Mouse (Mus musculus) urinary bladder, adult 18-20 months (tissue): ENCODE measurements around the gene Atf7.
"Not testable (repeated sequence)": the region's sequence is repeated elsewhere in the genome, so short reads cannot be mapped to it uniquely, and the experiment has no call there.

Experiments used
- DNase-seq, 2 experiments: peaks; one replicate each; pipeline ENCODE4 v3.0.0; 2022; ENCODE audit warnings: low spot score in 2 of 2, mixed read lengths in 2 of 2

Gene Atf7

DNA sequence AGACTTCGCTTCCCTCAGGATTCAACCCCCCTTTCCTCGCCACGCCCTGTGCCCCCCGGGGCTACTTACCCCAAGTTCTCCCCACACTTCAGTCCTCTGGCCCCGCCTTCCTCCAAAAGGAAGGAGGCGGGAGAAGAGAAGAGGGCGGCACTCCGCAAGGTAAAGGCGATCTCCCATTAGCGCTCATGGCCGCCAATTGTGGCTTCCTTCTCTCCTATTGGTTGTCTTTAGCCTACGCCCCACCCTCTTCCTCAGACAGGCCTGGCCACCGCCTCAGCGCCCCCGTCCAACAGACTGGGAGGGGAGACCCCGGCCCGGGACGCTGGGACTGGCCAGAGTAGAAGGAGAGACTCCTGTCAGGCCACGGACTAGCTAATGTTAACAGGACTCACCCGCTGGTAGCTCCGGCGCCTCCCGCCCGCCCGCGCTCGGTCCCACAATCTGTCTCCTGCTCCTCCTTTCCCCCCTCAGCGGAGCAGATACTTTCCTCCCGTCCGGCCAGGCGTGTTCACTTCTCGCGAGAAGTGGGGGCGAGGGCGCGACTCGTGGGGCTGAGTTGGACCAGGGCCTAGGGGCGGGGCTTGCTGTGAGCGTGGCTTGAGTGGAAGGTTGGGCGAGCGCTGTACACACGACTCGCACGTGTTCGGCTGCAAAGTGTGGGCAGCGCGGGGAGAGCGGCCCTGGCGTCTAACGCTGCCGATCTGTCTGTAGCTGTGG, at the start of gene Atf7, which contains the start of gene Gm28047:
Atf7 (minus strand) TSS at position 495 of the 717 bp plus-strand sequence.
Gm28047 (minus strand) TSS at position 98 of the 717 bp plus-strand sequence.
- peak; percentile 99 for DNase-seq

DNA sequence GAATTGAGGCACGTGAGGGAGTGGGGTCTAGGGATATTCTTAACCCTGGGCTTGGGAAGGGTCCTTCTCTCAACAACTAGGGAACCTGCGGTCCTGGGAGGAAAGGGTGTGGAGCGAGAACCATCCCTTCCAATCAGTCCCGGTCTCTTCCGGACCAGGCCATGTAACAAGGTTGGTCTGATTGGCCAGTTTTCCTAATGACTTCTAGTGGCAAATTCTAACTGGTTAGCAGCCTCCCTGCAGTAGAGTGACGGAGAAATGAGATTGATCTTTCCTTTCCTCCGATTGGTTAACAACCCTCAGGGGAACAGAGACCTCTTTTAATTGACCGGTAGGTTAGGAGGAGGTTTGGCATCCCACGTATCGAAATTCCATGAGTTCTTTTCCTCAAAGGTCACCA, 48.3 kb upstream of the Atf7 start:
- DNase-seq = peak in 1 of 2 experiments; percentile 12

DNA sequence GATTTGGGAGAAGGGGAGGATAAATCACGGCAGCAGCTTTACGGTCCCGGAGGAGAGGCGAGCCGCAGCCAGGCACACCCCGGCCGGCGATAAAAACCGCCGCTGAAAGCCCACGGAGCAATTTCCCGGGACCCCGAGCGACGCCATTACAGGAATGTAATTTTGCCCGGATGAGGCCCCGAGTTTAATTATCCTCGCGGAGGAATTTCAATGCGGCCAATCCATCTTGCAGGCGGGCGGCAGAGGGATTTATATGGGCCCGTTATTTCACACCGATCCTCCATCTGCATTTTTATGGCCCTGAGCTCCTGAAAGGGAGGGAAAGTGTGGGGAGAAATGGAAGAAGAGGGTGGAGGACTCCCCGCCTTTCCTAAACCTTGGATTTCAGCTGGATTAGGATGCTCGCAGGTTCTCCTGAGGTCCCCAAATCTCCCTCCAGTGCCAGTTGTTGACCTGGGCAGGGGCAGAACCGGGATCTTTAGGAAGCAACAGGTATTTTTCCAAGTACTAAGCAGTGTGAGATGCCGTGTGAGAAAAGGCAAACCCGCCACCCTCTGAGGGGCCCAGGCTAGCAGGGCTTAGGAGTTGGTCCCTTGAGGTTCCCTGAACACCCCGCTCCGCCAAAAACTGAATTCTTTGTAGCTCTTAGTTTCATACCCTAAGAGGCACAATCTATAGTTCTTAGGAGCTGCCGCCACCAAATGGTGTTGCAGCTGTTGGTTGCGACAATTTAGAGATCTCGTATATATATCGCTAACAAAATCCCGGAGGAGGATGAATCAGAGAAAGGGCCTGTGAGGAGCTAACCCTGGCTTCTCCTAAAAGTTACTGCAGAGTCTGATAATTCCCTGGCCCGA, 47.2 kb upstream of the Atf7 start, which contains the start of gene Atp5g2:
Atp5g2 (minus strand) TSS at position 138 of the 857 bp plus-strand sequence.
- DNase-seq = peak; percentile 10 to 32

DNA sequence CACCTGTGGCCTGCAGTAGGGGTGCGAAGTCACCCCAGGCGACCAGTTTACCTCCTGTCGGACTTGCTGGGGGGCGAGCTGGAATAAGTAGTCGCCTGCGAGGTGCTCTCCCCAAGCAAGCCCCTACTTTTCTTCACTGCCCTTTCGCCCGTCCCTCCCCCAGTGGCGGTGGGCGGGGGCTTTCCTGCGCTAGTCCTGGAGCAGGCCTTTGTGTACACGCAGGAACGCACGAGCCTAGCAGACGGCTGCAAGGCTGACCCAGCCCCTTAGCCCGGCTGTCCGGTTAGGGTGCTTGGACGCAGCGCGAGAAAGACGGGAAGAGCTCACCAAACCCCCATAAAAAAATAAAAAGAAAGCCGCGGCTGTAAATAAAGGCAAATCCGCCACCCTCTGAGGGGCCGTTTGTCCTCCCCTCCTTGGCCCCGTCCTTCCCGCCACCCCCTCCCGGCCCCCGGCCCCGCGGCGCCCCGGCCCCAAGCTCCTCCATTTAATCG, 46.5 kb upstream of the Atf7 start:
- peak; percentile 63 to 78 for DNase-seq

DNA sequence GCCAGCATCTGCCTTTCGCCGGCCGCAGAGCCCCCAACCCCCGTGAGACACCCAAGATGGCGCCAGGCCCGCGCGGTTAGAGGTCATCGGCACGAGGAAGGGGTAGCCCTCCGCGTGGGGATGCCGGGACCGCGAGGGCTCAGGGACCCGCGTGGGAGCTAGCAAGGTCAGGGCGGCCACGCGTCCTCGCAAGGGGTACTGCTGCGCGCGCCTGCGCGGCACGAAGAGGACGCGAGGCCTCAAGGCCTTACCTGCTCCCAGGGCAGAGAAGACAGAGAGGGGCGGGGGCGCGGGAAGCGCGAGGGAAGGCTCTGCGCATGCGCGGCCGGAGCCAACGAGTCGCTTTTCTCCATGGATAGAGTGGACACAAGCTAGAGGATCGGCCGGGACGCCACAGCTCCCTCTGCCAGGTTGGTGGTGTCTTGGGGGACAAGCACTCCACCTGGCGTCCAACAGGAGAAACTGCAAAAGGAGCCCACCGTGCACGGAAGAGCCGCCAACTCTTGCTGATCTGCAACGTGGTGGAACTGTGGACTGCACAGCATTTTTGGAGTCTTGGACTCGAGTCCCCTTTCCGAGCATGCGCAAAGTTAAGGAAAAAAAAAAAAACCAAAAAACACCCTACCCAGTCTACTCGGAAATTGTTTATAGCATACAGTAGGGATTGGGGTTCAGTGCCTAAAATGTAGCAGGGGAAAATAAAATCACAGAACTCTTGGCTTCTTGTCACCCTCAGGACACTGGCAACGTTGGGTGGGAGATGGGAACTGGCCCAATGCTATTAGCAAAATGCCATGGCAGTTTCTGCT, 45.7 kb upstream of the Atf7 start:
- peak; percentile 95 to 98 for DNase-seq

DNA sequence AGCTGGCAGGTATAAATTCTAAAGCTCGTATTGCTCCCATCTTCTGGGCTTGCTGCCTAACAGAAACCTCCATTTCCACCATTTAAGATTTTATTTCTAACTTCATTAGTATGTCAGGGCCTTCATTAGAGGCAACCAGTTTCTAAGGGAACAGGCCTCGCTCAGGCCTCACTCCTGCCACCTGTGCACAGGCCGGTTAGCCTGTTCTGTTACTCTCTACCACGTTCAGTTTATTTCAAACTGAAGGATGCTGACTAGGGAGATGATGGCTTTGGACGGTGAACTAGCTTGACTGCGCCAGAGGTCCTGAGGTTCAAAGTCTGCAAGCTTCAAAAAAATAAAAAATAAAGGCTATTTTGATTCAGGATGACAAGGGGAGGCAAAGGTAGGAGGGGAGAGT, 45.0 kb upstream of the Atf7 start:
- peak in 1 of 2 experiments; percentile 14 for DNase-seq

DNA sequence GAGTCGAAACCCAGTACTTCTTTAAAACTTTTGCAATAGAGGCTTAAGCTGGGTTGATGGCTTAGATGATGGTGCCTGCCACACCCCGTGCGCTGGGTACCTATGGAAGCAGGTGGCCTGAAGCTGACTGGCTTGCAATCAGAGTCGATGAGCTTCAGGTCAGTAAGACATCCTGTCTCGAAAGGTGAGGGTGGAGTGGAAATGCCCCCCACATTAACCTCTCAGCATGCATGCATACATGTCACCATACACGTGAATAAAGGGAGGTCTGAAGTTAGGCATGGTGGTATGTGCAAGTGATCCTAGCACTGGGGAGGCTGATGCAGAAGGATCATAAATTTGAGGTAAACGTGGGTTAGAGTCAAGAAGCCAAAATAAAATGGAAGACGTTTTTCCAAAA, 44.3 kb upstream of the Atf7 start:
- DNase-seq = no peak

DNA sequence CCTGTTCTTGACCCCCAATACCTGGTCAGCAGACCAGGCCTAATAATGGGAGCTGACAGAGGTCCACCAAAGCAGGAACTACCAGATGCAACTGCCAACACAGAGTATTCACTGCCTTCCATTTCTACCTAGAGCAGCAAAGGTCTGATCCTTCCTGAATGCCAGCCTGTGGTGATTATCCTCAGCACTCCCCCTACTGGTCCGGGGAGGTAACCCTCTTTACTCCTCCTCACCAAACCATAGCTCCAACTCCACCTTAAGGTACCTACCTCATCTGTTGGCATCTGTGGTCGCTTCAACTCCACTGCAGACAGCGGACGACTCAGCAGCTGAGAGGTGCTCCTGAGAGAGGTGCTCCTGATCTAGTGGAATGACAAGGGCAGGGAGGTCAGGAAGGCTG, 40.2 kb upstream of the Atf7 start:
- DNase-seq = peak in 1 of 2 experiments; percentile 22

DNA sequence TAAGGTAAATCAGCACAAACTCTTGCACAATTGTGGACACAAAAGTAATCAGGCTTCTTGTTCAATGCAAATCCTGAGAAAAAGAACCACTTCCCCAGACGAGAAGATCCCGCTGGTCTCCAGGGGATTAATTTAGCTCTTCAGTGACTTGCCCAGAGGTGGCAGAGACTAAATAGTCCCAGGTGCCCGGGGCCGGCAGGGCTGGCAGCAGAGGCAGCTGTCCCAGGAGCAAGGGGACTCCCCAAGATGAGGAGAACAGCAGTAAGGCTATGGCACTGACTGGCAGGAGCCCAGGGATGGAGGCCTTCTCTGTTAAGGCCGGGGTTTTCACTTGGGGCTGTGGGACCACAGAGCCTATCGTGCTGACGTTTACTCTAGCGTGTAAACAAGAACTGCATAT, 38.6 kb upstream of the Atf7 start:
- no peak for DNase-seq

DNA sequence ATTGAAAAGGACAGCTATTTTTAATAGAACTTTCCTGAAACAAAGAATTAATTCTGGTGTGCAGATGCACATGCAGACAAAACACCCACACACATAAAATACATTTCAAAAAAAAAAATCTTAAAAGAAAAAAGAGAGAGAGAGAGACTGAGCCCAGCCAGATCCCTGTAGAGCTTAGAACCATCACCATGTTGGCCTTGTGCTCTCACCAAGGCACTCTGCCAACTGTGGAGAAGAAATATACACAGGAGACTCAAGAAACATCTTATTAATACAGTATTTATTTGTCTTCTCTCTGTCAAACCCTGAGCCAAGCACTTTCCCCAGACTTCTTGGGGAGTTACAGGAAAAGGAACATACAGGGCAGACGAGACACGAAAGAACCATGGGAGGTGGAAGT, 37.3 kb upstream of the Atf7 start:
- DNase-seq = not testable (repeated sequence)

DNA sequence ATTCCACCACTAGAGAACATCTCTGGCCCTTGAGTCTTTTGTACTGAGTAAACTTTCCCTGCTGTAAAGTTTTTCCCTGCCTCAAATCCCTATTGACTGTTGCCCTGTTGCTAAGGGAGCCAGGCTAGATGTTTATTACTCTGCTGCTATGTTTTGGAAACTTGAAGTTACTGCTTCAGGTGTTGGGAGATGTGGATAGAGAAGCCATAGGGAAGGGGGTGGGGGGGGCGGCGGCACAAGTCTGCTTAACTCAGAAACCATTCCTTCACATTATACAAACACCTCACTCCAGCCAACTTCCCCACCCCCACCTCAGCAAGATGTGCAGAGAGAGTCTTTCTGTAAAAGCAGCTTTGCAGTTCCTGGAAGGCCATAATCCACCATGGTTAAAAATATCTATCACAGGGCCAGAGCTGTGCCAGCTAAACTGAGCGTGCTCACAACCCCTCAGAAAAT, 32.7 kb upstream of the Atf7 start:
- DNase-seq = no peak

DNA sequence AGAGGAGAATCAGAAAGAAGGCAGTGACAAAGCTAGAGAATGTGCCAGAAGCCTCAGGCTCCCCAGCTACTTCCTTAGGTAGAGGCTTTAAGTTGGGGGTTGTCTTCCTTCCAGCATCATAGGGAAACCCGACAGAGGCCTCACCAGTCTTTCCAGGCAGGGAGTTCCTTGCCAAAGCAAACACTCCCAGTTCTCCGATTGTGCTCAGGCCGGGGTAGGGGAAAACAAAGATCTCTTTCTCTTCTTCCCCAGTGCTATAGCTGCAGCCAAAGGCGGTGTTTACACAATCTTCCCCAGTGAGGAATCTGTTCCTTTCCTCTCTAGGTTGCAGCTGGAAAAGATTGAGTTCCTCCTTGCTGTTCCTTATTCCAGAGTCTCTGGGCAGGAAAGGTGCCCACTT, 31.4 kb upstream of the Atf7 start:
- DNase-seq = peak in 1 of 2 experiments; percentile 13

DNA sequence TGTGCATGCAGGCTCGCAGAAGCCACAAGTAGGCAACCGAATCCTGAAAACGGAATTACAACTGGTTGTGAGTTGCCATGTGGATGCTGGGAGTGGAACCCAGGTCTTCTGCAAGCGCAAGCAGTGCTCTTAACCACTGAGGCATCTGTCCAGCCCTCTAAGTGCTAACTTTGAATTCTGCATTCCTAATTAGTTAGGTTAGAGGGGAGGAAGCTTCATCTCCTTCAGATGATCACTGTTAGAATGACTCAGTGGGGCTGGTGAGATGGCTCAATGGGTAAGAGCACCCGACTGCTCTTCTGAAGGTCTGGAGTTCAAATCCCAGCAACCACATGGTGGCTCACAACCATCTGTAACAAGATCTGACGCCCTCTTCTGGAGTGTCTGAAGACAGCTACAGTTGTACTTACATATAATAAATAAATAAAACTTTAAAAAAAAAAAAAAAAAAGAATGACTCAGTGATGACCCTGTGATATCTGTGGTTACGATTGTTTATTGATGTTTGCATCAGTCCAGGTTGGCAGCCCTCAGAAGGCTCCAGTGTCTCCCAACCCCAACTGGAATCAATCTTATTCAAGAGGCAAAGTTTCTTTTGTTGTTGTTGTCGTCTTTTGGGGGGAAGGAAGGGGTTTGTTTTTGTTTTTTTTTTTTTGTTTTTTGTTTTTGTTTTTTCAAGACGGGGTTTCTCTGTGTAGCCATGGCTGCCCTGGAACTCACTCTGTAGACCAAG, 26.8 kb upstream of the Atf7 start:
- DNase-seq = not testable (repeated sequence)

DNA sequence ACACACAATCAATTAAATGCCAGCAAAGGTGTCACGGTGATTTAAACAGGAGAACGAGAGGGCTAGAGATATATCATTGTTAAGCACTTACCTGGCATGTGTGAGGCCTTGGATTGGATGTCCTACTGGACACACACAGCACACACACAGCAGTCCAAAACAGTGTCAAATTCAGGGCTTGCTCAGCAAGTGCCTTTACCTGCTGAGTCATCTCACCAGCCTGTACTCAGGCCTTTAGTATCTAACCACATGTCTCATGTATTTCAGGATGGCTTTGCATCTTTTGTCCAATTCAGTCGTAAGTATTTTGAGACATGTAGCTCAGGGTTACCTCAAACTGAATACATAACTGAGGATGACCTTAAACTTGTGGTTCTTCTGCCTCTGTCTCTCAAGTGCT, 25.8 kb upstream of the Atf7 start:
- no peak for DNase-seq

DNA sequence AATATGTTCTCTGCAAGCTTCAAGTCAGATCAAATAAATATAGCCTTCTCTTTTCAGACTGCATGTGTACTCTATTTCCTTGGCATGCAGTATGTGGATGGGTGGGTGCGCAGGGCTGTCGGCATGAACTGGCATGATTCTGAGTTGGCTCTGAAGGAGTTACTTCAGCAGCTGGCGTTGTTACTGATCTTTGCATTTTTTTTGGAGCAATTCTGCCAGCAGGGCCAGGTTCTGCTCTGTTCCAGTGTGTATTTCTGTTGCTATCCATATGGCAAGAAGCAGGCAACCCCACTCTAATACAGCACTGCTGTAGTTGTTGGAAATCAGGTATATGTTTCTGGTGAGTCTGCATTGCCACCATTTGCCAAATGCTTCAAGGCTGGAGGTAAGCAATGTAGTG, 10.6 kb upstream of the Atf7 start:
- no peak for DNase-seq

DNA sequence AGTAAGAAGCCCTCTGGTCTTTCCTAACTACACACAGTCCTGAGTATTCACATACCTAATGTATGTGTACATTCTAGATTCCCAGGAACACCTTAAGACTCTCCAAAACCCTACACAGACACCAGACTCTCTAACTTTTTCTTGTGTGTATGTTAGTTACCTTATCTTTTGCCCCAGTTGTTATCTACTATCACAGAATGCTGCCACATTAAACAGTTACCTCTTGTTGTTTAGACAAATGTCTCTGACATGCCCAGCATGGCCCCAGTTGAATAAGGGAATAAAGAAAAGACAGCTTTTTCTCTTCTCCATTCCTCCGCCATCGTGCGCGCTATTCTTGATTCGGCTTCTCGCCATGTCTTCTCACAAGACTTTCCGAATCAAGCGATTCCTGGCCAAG, 9.4 kb upstream of the Atf7 start:
- no peak for DNase-seq

DNA sequence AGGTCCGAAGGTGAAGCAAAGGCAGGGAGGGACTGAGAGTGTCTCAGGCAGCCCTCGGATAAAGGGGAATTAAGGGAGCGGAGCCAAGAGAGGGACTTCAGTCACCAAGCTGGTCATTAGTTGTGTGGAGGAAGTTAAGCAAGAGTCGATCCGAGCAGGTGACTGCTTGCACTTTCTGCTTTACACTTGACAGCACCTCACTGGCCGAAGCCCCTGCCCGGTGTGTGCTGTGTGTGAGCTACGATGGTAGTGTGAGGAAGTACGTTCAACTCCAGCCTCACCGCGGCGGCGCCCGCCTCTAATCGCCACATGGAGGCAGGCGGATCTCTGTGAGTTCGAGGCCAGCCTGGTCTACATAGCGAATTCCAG, 407 bp upstream of the Atf7 start:
- no peak for DNase-seq

DNA sequence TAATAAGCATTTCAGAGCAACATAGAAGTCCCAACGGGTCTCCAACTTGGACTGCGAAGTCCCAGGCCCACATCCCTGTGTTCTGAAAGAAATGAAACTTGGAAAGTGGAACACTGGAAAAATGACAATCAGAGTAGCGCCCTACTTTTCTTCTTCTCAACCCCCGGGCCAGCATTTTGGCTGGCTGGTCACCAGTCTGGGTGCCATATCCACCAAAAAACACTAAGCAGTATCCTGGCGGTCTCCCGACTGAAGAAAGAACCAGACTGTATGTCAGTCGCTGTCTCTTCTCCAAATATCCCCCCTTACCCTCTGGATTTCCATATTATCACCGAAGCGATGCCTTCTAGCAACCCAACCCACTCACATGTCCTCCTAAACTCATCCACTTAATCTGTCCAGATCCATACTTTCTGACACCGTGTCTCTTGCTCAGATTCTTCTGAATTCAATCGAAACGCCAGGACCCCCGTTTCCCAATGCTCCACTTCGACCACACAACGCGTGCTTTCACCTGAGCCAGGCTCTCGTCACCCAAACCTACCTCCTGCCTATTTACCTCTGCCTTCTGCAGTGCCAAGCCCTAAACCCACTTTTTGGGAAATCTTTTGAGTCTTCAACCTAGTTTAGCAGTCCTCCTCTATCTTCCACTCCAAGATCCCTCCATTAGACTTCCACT, 834 bp downstream of the Atf7 start:
- peak in 1 of 2 experiments; percentile 13 for DNase-seq

DNA sequence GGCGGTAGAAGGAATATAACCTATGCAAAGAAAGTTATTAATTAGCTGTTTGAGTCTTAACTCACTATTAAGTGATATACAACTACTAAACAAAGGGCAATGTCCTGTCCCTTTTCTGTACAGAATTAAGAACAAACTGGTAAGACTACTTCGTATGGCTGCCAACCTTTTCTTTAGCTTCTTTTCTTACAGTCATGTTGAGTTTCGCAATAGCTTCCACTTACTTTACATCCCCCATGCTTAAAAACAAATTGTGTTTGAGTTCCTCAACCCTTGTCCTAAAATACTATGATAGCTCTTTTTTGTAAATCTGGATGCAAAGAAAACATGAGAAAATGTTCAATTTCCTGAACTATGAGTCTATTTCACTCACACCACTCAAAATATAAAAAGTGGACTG, 2.1 kb downstream of the Atf7 start:
- no peak for DNase-seq

DNA sequence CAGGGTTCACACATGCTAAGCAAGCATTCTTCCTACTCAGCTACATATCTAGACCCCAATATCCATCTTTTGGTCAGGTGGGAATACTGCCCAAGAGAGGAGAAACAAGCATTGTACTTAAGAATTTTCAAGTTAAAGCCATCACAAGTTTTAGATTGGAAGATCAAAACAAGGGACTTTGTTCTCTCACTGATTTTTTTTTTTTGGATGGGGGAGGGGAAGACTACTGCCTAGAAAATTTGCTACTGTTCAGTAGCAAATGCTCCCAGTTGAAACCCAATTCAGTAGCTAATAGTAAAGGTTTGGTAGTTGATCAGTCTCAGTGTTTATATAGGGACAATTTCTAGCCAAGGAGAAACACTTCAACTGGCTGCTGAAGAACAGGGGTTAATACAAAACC, 2.7 kb downstream of the Atf7 start:
- DNase-seq = no peak
